Mouse (Mus musculus) T-helper 17 cell (primary cell): ENCODE data around the gene Lrig2.
"Not testable (repeated sequence)": the region's sequence is repeated elsewhere in the genome, so short reads cannot be mapped to it uniquely, and the experiment has no call there.

Experiments used
- in situ Hi-C, 2 experiments: fragments of 300-600 bp; cut with MboI, MseI; formaldehyde crosslinking; loops; 1 replicate in 1 of 2; 2 replicates in 1 of 2; pipeline ENCODE4 v1.15.1; 2025; ENCODE audit warnings: high pct_unique_total_duplicates in 2 of 2

Lrig2 gene

GRCm38 (mm10) chr3:104435947-104436346 lies 75.8 kb downstream of the Lrig2 start:
- in situ Hi-C loops, result loop anchor here (5.0 to 10.0 kb wide), 2 partner anchors 614 to 621 kb away; no protein-coding TSS in a partner anchor

- in situ Hi-C loops, result loop anchor here in 1 of 2 experiments (10.0 kb wide), 1 partner anchor 619 kb away; no protein-coding TSS in a partner anchor
Observed at GRCm38 (mm10) chr3:104434246-104434696, 77.4 kb downstream of the Lrig2 start.

- in situ Hi-C loops, result loop anchor here in 1 of 2 experiments (10.0 kb wide), 1 partner anchor 618 kb away; no protein-coding TSS in a partner anchor
Observed at GRCm38 (mm10) chr3:104432651-104433050, 79.1 kb downstream of the Lrig2 start.

- in situ Hi-C loops, result loop anchor here in 1 of 2 experiments (10.0 kb wide), 1 partner anchor 617 kb away; no protein-coding TSS in a partner anchor
Observed at GRCm38 (mm10) chr3:104431848-104432159, 79.9 kb downstream of the Lrig2 start.

GRCm38 (mm10) chr3:104431156-104431847 lies 80.4 kb downstream of the Lrig2 start:
- in situ Hi-C loops, result loop anchor here in 1 of 2 experiments (10.0 kb wide), 1 partner anchor 617 kb away; no protein-coding TSS in a partner anchor

- in situ Hi-C loops, result not testable (repeated sequence)
Observed at GRCm38 (mm10) chr3:104427354-104427753, 84.4 kb downstream of the Lrig2 start.

- in situ Hi-C loops, result no loop called here
Observed at GRCm38 (mm10) chr3:104424346-104424745, 87.4 kb downstream of the Lrig2 start.

- in situ Hi-C loops, result no loop called here
Observed at GRCm38 (mm10) chr3:104420929-104421328, 90.8 kb downstream of the Lrig2 start.

- in situ Hi-C loops, result no loop called here
Observed at GRCm38 (mm10) chr3:104419990-104420389, 91.7 kb downstream of the Lrig2 start.

- in situ Hi-C loops, result no loop called here
Observed at GRCm38 (mm10) chr3:104416806-104417205, 94.9 kb downstream of the Lrig2 start.

- in situ Hi-C loops, result no loop called here
Observed at GRCm38 (mm10) chr3:104412482-104412881, 99.2 kb downstream of the Lrig2 start.

- in situ Hi-C loops, result loop anchor here in 1 of 2 experiments (10.0 kb wide), 1 partner anchor 893 kb away; no protein-coding TSS in a partner anchor
Observed at GRCm38 (mm10) chr3:104407506-104407905, 104.2 kb downstream of the Lrig2 start.

- in situ Hi-C loops, result loop anchor here in 1 of 2 experiments (10.0 kb wide), 1 partner anchor 889 kb away; no protein-coding TSS in a partner anchor
Observed at GRCm38 (mm10) chr3:104403582-104403981, 108.1 kb downstream of the Lrig2 start.

GRCm38 (mm10) chr3:104401176-104401575 lies 110.5 kb downstream of the Lrig2 start:
- in situ Hi-C loops, result loop anchor here in 1 of 2 experiments (10.0 kb wide), 1 partner anchor 886 kb away; no protein-coding TSS in a partner anchor

- in situ Hi-C loops, result loop anchor here in 1 of 2 experiments (10.0 kb wide), 1 partner anchor 885 kb away; no protein-coding TSS in a partner anchor
Observed at GRCm38 (mm10) chr3:104400126-104400525, 111.6 kb downstream of the Lrig2 start.

GRCm38 (mm10) chr3:104399296-104400045 lies 112.2 kb downstream of the Lrig2 start:
- in situ Hi-C loops, result loop anchor here in 1 of 2 experiments (10.0 kb wide), 1 partner anchor 885 kb away; no protein-coding TSS in a partner anchor

GRCm38 (mm10) chr3:104397316-104397715 lies 114.4 kb downstream of the Lrig2 start:
- in situ Hi-C loops, result no loop called here

- in situ Hi-C loops, result no loop called here
Observed at GRCm38 (mm10) chr3:104396736-104397081, 115.0 kb downstream of the Lrig2 start.

GRCm38 (mm10) chr3:104396067-104396735 lies 115.5 kb downstream of the Lrig2 start:
- in situ Hi-C loops, result no loop called here

GRCm38 (mm10) chr3:104390072-104390471 lies 121.6 kb downstream of the Lrig2 start:
- in situ Hi-C loops, result no loop called here

- in situ Hi-C loops, result no loop called here
Observed at GRCm38 (mm10) chr3:104389449-104389848, 122.3 kb downstream of the Lrig2 start.

- in situ Hi-C loops, result no loop called here
Observed at GRCm38 (mm10) chr3:104385587-104385986, 126.1 kb downstream of the Lrig2 start.
